In the genomic region with DNA sequence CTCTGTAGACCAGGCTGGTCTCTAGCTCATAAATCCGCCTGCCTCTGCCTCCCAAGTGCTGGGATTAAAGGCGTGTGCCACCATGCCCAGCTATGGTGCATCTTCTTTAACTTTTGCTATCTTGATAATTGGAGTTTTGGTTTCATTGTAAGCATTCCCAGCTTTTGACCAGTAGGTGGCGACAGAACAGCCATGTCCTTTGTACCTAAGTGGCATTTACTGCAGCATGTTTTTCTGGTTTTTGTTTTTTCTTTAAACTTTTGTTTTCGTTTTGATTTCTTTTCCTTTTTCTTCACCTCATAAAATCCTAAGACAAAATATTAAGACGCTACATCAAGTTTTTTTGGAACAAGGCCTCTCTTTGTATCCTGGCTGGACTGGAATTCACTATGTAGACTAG, we compare ENCODE assay signal across 9 mouse cellular contexts.
DNase-seq lines count a peak whose midpoint lies in the region; ATAC-seq and TF ChIP-seq lines count a peak whose summit lies in the region.
"Had no signal": no experiment of that assay in that cellular context is flagged by ENCODE, and none has a peak within 500 bp of the region (broad histone marks: within the 10 kb centered on the region; RNA-seq: fewer than 3 reads in every experiment).

No protein-coding gene starts in this region.

- intact Hi-C loops in heart, postnatal 25 days (cut with DNase I) = no loop called here

- no peaks in the 10 kb centered on the region for H3K27me3 ChIP-seq in liver, adult 2 months (ENCODE audit: control insufficient read depth, insufficient read depth, low read length)
- H3K27me3 ChIP-seq in cerebellum, adult 2 months (ENCODE audit: control insufficient read depth, insufficient read depth, low read length) = no peaks in the 10 kb centered on the region
- H3K27me3 ChIP-seq: megakaryocyte, embryonic 14.5 days had no signal

- no peak overlapping the region for H3K27ac ChIP-seq in liver, adult 2 months (replicated peaks; ENCODE audit: insufficient read depth, low read depth, low read length)
- no peak overlapping the region for H3K27ac ChIP-seq in cerebellum, adult 2 months (ENCODE audit: insufficient read depth, low read length)
- no peak overlapping the region for H3K27ac ChIP-seq in olfactory bulb, adult 2 months (ENCODE audit: insufficient read depth, low read depth, low read length)

- no peaks in the 10 kb centered on the region for H3K79me2 ChIP-seq in liver, adult 2 months (ENCODE audit: control insufficient read depth, insufficient read depth, low read length)

- no peak for ATAC-seq in CD4-positive, CD25-positive, alpha-beta regulatory T cell, adult 4 months

- H3K9ac ChIP-seq in liver, adult 2 months (ENCODE audit: low read depth, low read length) = no peak overlapping the region

- no peak overlapping the region for H3K4me3 ChIP-seq in liver, adult 2 months (ENCODE audit: insufficient read depth, low read depth, low read length)
- no peak overlapping the region for H3K4me3 ChIP-seq in cerebellum, adult 2 months (replicated peaks; ENCODE audit: insufficient read depth, low read depth, low read length)
- H3K4me3 ChIP-seq in olfactory bulb, adult 2 months (ENCODE audit: insufficient read depth, low read depth, low read length) = no peak overlapping the region
- H3K4me3 ChIP-seq: megakaryocyte, embryonic 14.5 days had no signal

- no peak for TF ChIP-seq POLR2A in liver, adult 2 months (IDR thresholded peaks at IDR 0.05; ENCODE audit: extremely low read depth, insufficient read depth, low read length)
- TF ChIP-seq POLR2A in cerebellum, adult 2 months (IDR thresholded peaks at IDR 0.05; ENCODE audit: borderline replicate concordance, insufficient read depth, low read length) = no peak
- no peak for TF ChIP-seq POLR2A in olfactory bulb, adult 2 months (IDR thresholded peaks at IDR 0.05; ENCODE audit: insufficient read depth, low read depth, low read length)

- peak; percentile 53 for DNase-seq in CD4-positive, CD25-positive, alpha-beta regulatory T cell, adult 2 months (ENCODE audit: low read depth, low spot score)
- DNase-seq in liver, adult 2 months (ENCODE audit: extremely low read depth, low read depth, low spot score) = peak; percentile 40
- DNase-seq in liver = no peak
- peak; percentile 9 to 30 for DNase-seq in cerebellum, adult 2 months
- DNase-seq in kidney, postnatal 14 days = peak; percentile 18
- no peak for DNase-seq in heart, postnatal 25 days (ENCODE audit: low spot score)

- no peaks in the 10 kb centered on the region for H3K36me3 ChIP-seq in liver, adult 2 months (ENCODE audit: control insufficient read depth, insufficient read depth, low read length)

- 18% methylated on average over 5 of the region's 5 CpGs for WGBS in liver, adult 2 months
- WGBS in cerebellum, adult 2 months = 24% methylated on average over 5 of the region's 5 CpGs
- 28% methylated on average over 5 of the region's 5 CpGs for WGBS in olfactory bulb, adult 2 months

- peak; percentile 19; the same call in 1 of the 2 replicates for TF ChIP-seq CTCF in liver, adult 2 months (IDR thresholded peaks at IDR 0.05; ENCODE audit: low read depth, low read length)
- peak; percentile 31; the same call in 1 of the 2 replicates for TF ChIP-seq CTCF in cerebellum, adult 2 months (IDR thresholded peaks at IDR 0.05; ENCODE audit: borderline replicate concordance, insufficient read depth, low read depth, low read length)
- 0 out of 2 replicates have a peak, but pooled peaks have one; percentile 26 for TF ChIP-seq CTCF in olfactory bulb, adult 2 months (IDR thresholded peaks at IDR 0.05; ENCODE audit: insufficient read depth, low read depth, low read length)

- no peaks in the 10 kb centered on the region for H3K4me1 ChIP-seq in liver, adult 2 months (ENCODE audit: control insufficient read depth, insufficient read depth, low read length)
- H3K4me1 ChIP-seq in cerebellum, adult 2 months (ENCODE audit: control insufficient read depth, insufficient read depth, low read length) = peaks cover 5% of the 10 kb centered on the region
- peaks cover 15% of the 10 kb centered on the region for H3K4me1 ChIP-seq in olfactory bulb, adult 2 months (ENCODE audit: control insufficient read depth, insufficient read depth, low read length)
- H3K4me1 ChIP-seq: megakaryocyte, embryonic 14.5 days had no signal

Comparison
In these comparisons a context has a peak if more than half of its experiments do, and no peak if none do; other contexts are left out.
1. DNase-seq: peak in CD4-positive, CD25-positive, alpha-beta regulatory T cell, adult 2 months (single experiment), liver, adult 2 months (single experiment), cerebellum, adult 2 months (2 of 2) and kidney, postnatal 14 days (single experiment); none in liver (single experiment) and heart, postnatal 25 days (single experiment).
2. Peak in every context shown above with its lines, with median percentiles within 50 percentile points of each other: CTCF ChIP-seq.